Mouse (Mus musculus): ENCODE measurements around the gene Mrpl42. TPM values are rescaled to one million over a fixed set of nuclear protein-coding genes. Genes with fewer than 3 reads are reported as not detected.

Gene Mrpl42
- polyA plus RNA-seq, 1 experiment from 2014 or later, result 295 TPM

- Histone ChIP-seq H3K4me3 (ENCODE audit: low read depth, low read length) (no peak overlapping the region), H3K27me3 (ENCODE audit: control insufficient read depth, insufficient read depth, low read length) (no peaks in the 10 kb centered on the region), H3K36me3 (ENCODE audit: control insufficient read depth, insufficient read depth, low read length) (no peaks in the 10 kb centered on the region), H3K9ac (ENCODE audit: low read length) (no peak overlapping the region), H3K4me2 (ENCODE audit: low read depth) (no peak overlapping the region), H3K9me3 (ENCODE audit: control insufficient read depth, low read length) (no peaks in the 10 kb centered on the region), H3K27ac (ENCODE audit: low read depth, low read length) (no peak overlapping the region), H3K4me1 (ENCODE audit: control insufficient read depth, insufficient read depth, low read length) (no peaks in the 10 kb centered on the region)
- ATAC-seq (ENCODE audit: insufficient read depth, low FRiP score, low TSS enrichment) (no peak), DNase-seq (ENCODE audit: low spot score) (no peak)
- 90% methylated on average over 10 of the region's 10 CpGs for WGBS
These were observed 61.9 kb downstream of the Mrpl42 start for GRCm38 (mm10) chr10:95439718-95440339.

- Histone ChIP-seq H3K9ac (ENCODE audit: low read length) (no peak overlapping the region), H3K4me1 (ENCODE audit: control insufficient read depth, insufficient read depth, low read length) (no peaks in the 10 kb centered on the region), H3K36me3 (ENCODE audit: control insufficient read depth, insufficient read depth, low read length) (no peaks in the 10 kb centered on the region), H3K27ac (ENCODE audit: low read depth, low read length) (no peak overlapping the region), H3K9me3 (ENCODE audit: control insufficient read depth, low read length) (no peaks in the 10 kb centered on the region), H3K4me2 (ENCODE audit: low read depth) (no peak overlapping the region), H3K4me3 (ENCODE audit: low read depth, low read length) (no peak overlapping the region), H3K27me3 (ENCODE audit: control insufficient read depth, insufficient read depth, low read length) (no peaks in the 10 kb centered on the region)
- no peak for ATAC-seq (ENCODE audit: insufficient read depth, low FRiP score, low TSS enrichment)
- no peak for DNase-seq (ENCODE audit: low spot score)
- 71% methylated on average over 11 of the region's 11 CpGs for WGBS
These were observed 62.8 kb downstream of the Mrpl42 start for GRCm38 (mm10) chr10:95438941-95439340.

Other genes with a start within 250 kb of the Mrpl42 start
- 12.5 and 14.0 TPM in 2 replicates for gene Cradd, start 177.8 kb downstream of the Mrpl42 start, polyA plus RNA-seq (2014; fragmentation: Nextera tagmentation; extraction: Ambion mirVana)
- 45.0 and 46.0 TPM in 2 replicates for gene Socs2, start 84.8 kb downstream of the Mrpl42 start, polyA plus RNA-seq (2014; fragmentation: Nextera tagmentation; extraction: Ambion mirVana)
- gene Ube2n, start 13.2 kb upstream of the Mrpl42 start, polyA plus RNA-seq (2014; fragmentation: Nextera tagmentation; extraction: Ambion mirVana), result 462 and 477 TPM in 2 replicates
- 139 TPM in 2 replicates for gene Nudt4, start 62.2 kb upstream of the Mrpl42 start, polyA plus RNA-seq (2014; fragmentation: Nextera tagmentation; extraction: Ambion mirVana)
- not detected in 2 replicates for gene Anapc15-ps, start 171.5 kb upstream of the Mrpl42 start, polyA plus RNA-seq (2014; fragmentation: Nextera tagmentation; extraction: Ambion mirVana)